Mouse (Mus musculus) heart, postnatal 25 days (tissue): ENCODE data around the gene Ncapg. TPM values are rescaled to one million over a fixed set of nuclear protein-coding genes. Genes with fewer than 3 reads are reported as not detected.

Source experiments
- DNase-seq: peaks from one replicate; pipeline ENCODE4 v3.0.0; 2022; ENCODE audit warnings: low spot score
- intact Hi-C: fragments of 180-260 bp; cut with DNase I; formaldehyde crosslinking; loops from one replicate; pipeline ENCODE4 v1.15.1; 2025
- total RNA-seq, 2 experiments: library from RNA; stranded (reverse); gene quantifications; 2 replicates each; pipeline ENCODE4 v1.2.3; 2021

Gene Ncapg
- total RNA-seq, 2 experiments from 2014 or later: 0.60 to 0.61 TPM

DNA sequence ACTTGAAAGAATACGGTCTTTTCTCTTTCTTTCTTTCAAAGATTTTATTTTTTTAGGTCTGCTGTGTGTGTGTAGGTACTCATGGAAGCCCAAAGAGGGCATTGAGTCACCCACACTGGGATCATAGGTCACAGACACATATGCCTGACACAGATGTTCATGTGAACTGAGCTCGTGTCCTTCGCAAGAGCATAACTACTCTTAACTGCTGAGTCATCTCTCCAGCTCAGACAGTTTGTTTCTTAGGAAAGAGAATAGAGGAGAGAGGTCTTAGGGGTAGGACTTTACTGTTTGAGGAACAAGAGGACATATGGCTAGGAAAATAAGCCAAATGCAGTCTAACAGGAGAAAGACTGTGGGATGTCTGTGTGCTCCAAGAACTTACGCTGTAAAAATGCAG, 19.4 kb downstream of the Ncapg start:
- DNase-seq: no peak
- intact Hi-C loops: no loop called here

DNA sequence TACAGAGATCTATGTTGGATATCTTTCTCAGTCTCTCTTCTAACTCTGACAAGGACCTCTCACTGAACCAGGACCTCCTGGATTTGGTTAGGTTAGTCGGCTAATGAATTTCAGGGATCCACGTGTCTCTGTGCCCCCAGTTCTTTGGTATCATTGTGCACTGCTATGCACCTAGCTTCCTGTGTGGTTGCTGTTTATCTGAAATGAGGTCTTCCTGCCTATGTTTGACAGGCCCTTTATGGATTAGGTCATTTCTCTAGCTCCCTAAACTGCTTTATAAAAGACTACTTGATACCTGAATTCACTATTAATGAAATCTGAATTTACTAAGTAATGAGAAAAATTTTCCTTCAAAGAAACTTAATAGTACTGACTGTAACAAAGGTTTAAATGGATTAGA, 21.1 kb downstream of the Ncapg start:
- intact Hi-C loops: no loop called here
- no peak for DNase-seq

DNA sequence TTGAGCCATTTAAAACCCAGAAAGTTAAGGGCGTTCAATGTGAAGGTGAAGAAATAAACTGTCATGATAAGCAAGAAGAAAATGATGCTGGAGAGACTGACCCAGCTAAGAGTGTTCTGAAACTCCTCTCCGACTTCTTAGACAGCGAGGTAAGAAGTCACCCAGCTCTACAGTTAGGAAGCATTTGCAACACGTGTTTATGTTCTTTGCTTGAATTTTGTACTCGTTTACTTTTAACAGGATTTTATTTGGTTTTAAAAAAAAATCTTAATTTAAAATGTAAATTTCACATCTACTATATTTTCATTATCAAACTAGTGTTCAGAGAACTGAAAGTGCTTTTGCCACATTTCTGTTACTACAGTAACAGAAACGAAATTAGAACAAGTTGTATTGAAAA, 22.0 kb downstream of the Ncapg start:
- intact Hi-C loops: no loop called here
- DNase-seq: no peak

DNA sequence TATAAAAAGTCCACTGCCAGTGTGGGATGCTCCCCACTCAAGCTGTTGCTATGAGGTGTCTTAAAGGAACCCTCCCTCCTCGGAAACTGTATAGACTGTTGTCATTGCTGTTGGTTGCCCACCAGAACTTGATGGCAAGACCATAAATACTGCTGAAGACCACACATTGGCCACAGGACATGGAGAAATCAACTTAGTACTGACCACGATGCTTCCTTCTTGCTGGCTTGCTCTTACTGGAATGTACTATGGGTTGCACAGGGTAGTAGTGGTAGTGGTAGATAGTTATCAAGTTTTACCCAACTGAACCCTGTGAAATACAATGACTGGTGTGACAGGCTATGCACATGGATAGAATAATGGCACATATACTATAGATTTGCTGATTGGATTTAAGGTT, 37.1 kb downstream of the Ncapg start:
- no peak for DNase-seq
- intact Hi-C loops: no loop called here

DNA sequence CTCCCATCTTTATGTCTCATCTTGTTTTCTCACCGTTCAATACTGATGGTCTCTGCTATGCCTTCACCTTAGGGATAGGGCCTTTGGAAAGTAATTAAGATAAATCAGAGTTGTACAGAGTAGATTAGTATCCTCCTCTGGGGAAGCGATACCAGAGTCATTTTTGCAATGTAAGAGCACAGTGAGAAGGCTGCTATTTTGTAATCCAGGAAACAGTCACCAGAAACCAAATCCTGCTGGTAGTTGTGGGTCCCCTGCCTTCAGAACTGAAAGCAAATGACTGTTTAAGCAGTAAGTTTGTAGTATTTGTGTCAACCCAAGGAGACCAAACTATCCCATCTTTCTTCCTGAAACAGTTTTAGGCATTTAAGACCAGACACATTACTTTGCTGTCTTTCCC, 39.9 kb downstream of the Ncapg start:
- DNase-seq: no peak
- intact Hi-C loops: no loop called here

DNA sequence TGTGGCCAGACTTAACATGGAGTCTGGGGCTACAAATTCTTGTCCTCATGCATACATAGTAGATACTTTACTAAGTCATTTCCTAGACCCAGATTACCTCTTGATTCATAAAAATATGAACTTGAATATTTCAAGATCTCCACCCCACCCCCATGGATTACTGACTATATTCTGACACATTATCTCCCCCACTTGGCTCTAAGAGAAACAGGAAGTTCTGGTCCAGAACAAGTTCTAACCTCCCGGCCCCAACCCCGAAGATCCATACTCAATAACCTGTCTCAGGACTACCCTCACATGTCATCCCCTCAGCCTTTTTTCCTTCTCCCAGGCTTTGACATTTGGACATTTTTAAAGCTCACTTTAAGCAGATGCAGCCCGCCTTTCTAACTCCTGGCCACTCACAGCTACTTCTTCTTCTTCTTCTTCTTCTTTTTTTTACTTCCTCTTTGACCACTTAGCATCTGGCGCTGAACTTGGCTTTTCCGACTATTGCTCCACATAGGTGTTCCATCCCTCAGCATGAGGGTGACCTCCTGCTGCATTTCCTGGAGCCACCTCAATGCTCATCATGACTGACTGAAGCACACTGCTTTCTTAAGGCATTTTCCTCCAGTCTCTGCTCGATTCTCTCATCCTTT, 49.2 kb downstream of the Ncapg start:
- DNase-seq: no peak
- intact Hi-C loops: no loop called here

DNA sequence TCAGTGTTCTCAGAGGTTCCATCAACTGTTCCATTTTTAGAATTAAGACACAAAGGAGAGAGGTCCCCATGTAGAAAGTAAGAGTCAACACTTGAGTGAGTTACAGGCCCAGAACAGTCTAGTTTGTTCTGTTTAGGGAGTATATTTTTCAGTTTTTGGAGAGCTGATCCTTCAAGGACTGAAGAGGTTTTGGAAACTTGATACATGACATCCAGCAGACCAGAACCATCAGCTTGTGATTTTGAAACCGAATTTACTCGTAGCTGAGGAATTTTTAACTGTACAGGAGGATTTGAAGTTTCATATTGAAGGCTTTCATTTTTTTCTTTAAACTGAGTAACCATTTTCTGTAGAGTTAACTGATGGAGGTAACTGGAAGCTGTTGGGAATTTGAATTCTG, 64.0 kb downstream of the Ncapg start:
- DNase-seq: no peak
- intact Hi-C loops: no loop called here

DNA sequence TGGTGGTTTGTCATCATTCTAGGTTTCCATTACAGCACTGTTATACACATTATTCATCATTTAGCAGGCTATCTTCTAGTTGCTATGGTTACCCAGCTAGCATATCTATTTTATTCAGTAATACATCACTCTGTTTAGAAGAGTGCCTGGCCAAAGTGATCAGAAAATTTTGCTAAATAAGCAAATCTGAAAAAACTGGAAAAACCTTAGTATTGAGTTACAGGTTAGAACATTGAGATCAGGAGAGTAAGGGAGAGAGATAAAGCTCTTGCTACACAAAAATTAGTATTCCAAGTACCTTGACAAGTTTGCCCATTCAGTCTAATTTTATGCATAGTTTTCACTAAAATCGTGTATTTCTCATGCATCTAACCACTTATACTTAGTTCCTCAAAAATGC, 68.2 kb downstream of the Ncapg start:
- intact Hi-C loops: no loop called here

More for the DNA sequence above, 68.2 kb downstream of the Ncapg start:
- DNase-seq: no peak

Other genes with a start within 250 kb of the Ncapg start
- gene Qdpr, start 219.7 kb upstream of the Ncapg start, total RNA-seq: 10 to 100 TPM; 74.0 to 79.6 TPM
- gene Clrn2, start 216.2 kb upstream of the Ncapg start, total RNA-seq: not detected
- gene Lap3, start 176.5 kb upstream of the Ncapg start, total RNA-seq: 10 to 100 TPM; 95.0 to 98.6 TPM
- gene Med28, start 149.7 kb upstream of the Ncapg start, total RNA-seq: 10 to 100 TPM; 47.9 to 59.2 TPM
- gene Fam184b, start 30.3 kb upstream of the Ncapg start, total RNA-seq: under 1 TPM in 1 of 2 experiments, not detected in 1; 0.08 TPM
- 1 to 10 TPM; 7.6 to 8.4 TPM for gene Lcorl, start 187.7 kb downstream of the Ncapg start, total RNA-seq